Comparison of ENCODE assay signal across 19 mouse cellular contexts in genomic region chr6:29539502-29539901, GRCm38 (mm10). TPM values are rescaled to one million over a fixed set of nuclear protein-coding genes. Genes with fewer than 3 reads are reported as not detected.
"Had no signal": no experiment of that assay in that cellular context is flagged by ENCODE, and none has a peak within 500 bp of the region (broad histone marks: within the 10 kb centered on the region; RNA-seq: fewer than 3 reads in every experiment).

No protein-coding gene starts in this region.

- H3K27me3 ChIP-seq: liver, embryonic 15.5 days; lung, embryonic 15.5 days; megakaryocyte, embryonic 14.5 days; midbrain, embryonic 13.5 days; midbrain, embryonic 15.5 days; neural tube, embryonic 13.5 days; neural tube, embryonic 15.5 days had no signal

- H3K4me2 ChIP-seq: liver, embryonic 15.5 days; lung, embryonic 15.5 days; midbrain, embryonic 11.5 days; midbrain, embryonic 13.5 days; midbrain, embryonic 15.5 days; neural tube, embryonic 13.5 days; neural tube, embryonic 15.5 days had no signal

- H3K4me3 ChIP-seq: liver, embryonic 15.5 days; lung, embryonic 15.5 days; megakaryocyte, embryonic 14.5 days; midbrain, embryonic 13.5 days; midbrain, embryonic 15.5 days; neural tube, embryonic 13.5 days; neural tube, embryonic 15.5 days had no signal

- H3K27ac ChIP-seq: liver, embryonic 15.5 days; lung, embryonic 15.5 days; macrophage; midbrain, embryonic 13.5 days; midbrain, embryonic 15.5 days; neural tube, embryonic 13.5 days; neural tube, embryonic 15.5 days had no signal

- H3K9ac ChIP-seq: liver, embryonic 15.5 days; liver, postnatal 0 days; lung, embryonic 15.5 days; midbrain, embryonic 13.5 days; midbrain, embryonic 15.5 days; neural tube, embryonic 13.5 days; neural tube, embryonic 15.5 days had no signal

- ATAC-seq: liver, postnatal 0 days; lung, postnatal 0 days; midbrain, embryonic 13.5 days; midbrain, embryonic 15.5 days had no signal

- H3K4me1 ChIP-seq: liver, embryonic 15.5 days; lung, embryonic 15.5 days; midbrain, embryonic 13.5 days; midbrain, embryonic 15.5 days; neural tube, embryonic 13.5 days; neural tube, embryonic 15.5 days had no signal

- H3K9me3 ChIP-seq: liver, embryonic 15.5 days; lung, embryonic 15.5 days; megakaryocyte, embryonic 14.5 days; midbrain, embryonic 13.5 days; midbrain, embryonic 15.5 days; neural tube, embryonic 13.5 days; neural tube, embryonic 15.5 days had no signal

- DNase-seq: liver, postnatal 0 days; lung, adult 2 months; lung, postnatal 14 days; lung, postnatal 36 days; right cerebral cortex, postnatal 14 days; thymus, adult 18-20 months; thymus, postnatal 14 days; thymus, postnatal 36 days had no signal

RNA-seq across cellular contexts. Expression of gene Kcp, which starts 31.8 kb away (rescaled TPM):
- total RNA-seq: monocyte, adult 5-6 weeks had no signal
- polyA plus RNA-seq: macrophage had no signal
